Mouse (Mus musculus) neural tube, embryonic 15.5 days (tissue): ENCODE measurements at regions not wholly inside any gene's neighbourhood (a gene's known extent, or its start where the extent isn't known, plus 50 kb on each side); places are given as distances from the start of the nearest gene placed in this dataset.

Source experiments
- ATAC-seq: fragments of 200-750 bp; cut with Nextera tagmentation; 2 replicates; pipeline ENCODE4 v1.8.0; 2017; ENCODE audit warnings: mild to moderate bottlenecking, moderate TSS enrichment, moderate library complexity; ENCODE audit not compliant: low FRiP score
- H3K27ac ChIP-seq: fragments of 300-500 bp; sonication (generic); replicated peaks from 2 replicates; pipeline ENCODE4 v1.5.1; 2015; ENCODE audit warnings: mild to moderate bottlenecking, inconsistent platforms
- H3K27me3 ChIP-seq: fragments of 300-500 bp; sonication (generic); replicated peaks from 2 replicates; pipeline ENCODE4 v1.6.1; 2015; ENCODE audit warnings: inconsistent platforms
- H3K36me3 ChIP-seq: fragments of 300-500 bp; sonication (generic); 2 replicates; pipeline ENCODE4 v1.6.1; 2015; ENCODE audit warnings: inconsistent platforms
- H3K4me1 ChIP-seq: fragments of 300-500 bp; sonication (generic); 2 replicates; pipeline ENCODE4 v1.6.1; 2015; ENCODE audit warnings: inconsistent platforms
- H3K4me2 ChIP-seq: fragments of 300-500 bp; sonication (generic); 2 replicates; pipeline ENCODE4 v1.6.1; 2015; ENCODE audit warnings: inconsistent platforms, mild to moderate bottlenecking, moderate library complexity
- H3K4me3 ChIP-seq: fragments of 300-500 bp; sonication (generic); replicated peaks from 2 replicates; pipeline ENCODE4 v1.5.1; 2015; ENCODE audit warnings: mild to moderate bottlenecking, inconsistent platforms
- H3K9ac ChIP-seq: fragments of 300-500 bp; sonication (generic); replicated peaks from 2 replicates; pipeline ENCODE4 v1.6.1; 2015; ENCODE audit warnings: mild to moderate bottlenecking, inconsistent platforms
- H3K9me3 ChIP-seq: fragments of 300-500 bp; sonication (generic); replicated peaks from 2 replicates; pipeline ENCODE4 v1.6.1; 2016; ENCODE audit warnings: inconsistent platforms
- WGBS: fragments of 180-500 bp; shearing (Covaris S2); methylation state at CpG from one replicate; pipeline ENCODE4 v1.1.7; 2015; ENCODE audit warnings: mixed read lengths; 5-methylcytosine and 5-hydroxymethylcytosine counted together

DNA sequence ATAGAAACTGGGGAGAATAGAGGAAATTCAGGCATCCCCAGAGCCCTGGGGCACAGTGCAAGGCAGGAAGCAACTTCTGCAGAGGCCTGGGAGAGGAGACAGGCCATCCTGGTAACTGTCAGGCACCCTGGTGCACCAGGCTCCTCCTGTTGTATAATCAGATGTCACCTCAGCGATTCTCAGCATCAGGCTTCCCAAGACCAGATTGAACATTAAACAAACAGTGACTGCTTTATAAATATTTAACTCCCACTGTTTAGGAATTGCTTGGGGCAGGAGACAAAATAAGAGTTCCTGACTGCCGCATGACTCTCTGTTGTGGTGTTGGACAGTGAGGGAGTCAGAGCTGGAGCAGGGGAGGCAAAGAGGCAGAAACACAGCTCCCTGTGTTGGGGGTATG is 1210.1 kb upstream of the A1bg start:
- Histone ChIP-seq H3K4me2 (no peak overlapping the region), H3K36me3 (no peaks in the 10 kb centered on the region), H3K9ac (no peak overlapping the region), H3K4me1 (peaks cover 25% of the 10 kb centered on the region; the same call in 1 of the 2 replicates), H3K4me3 (no peak overlapping the region), H3K27me3 (no peaks in the 10 kb centered on the region), H3K9me3 (no peaks in the 10 kb centered on the region), H3K27ac (no peak overlapping the region)
- WGBS = 47% methylated on average over 2 of the region's 2 CpGs
- no peak for ATAC-seq

DNA sequence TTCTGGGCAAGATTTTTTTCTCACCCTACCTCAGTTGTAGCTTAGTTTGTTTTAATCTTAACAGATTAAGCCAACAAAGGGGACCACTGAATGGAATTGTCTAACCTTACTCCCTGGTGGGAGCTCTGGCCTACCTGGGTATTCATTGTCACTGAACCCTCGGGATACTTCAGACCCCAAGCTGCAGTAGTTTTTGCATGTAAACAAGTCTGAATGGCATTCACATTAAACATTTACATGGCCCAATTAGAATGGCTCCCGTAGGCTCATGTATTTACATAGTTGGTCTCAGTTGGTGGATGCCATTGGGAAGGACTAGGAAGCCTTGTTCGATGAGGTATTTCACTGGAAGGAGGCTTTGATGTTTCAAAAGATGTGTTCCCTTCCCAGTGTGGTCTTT is 1208.9 kb upstream of the A1bg start:
- Histone ChIP-seq H3K9me3 (no peaks in the 10 kb centered on the region), H3K36me3 (no peaks in the 10 kb centered on the region), H3K9ac (no peak overlapping the region), H3K4me1 (peaks cover 17% of the 10 kb centered on the region; the same call in 1 of the 2 replicates), H3K27ac (no peak overlapping the region), H3K27me3 (no peaks in the 10 kb centered on the region), H3K4me2 (no peak overlapping the region), H3K4me3 (no peak overlapping the region)
- ATAC-seq = no peak
- 43% methylated on average over 3 of the region's 3 CpGs for WGBS

DNA sequence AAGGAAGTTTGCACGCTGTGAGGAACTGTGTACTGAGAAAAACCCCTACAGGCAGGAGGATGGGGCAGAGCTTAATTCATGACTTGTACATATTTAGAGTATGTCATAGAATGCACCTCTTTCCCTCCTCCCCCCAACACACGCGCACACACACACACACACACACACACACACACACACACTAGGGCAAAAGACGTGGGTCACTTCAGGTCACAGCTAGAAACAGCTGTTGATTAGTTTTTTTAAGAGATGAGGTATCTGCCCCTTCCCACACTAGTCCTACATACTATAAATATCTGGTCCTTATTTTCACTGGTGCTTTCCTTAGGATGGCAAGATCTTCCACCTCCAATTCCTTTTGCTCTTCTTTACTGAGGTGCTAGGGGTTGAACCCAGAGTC is 1207.7 kb upstream of the A1bg start:
- ATAC-seq = no peak
- Histone ChIP-seq H3K27me3 (no peaks in the 10 kb centered on the region), H3K4me1 (peaks cover 17% of the 10 kb centered on the region; the same call in 1 of the 2 replicates), H3K4me3 (no peak overlapping the region), H3K36me3 (no peaks in the 10 kb centered on the region), H3K9me3 (no peaks in the 10 kb centered on the region), H3K4me2 (no peak overlapping the region), H3K9ac (no peak overlapping the region), H3K27ac (no peak overlapping the region)
- 87% methylated on average over 4 of the region's 4 CpGs for WGBS

DNA sequence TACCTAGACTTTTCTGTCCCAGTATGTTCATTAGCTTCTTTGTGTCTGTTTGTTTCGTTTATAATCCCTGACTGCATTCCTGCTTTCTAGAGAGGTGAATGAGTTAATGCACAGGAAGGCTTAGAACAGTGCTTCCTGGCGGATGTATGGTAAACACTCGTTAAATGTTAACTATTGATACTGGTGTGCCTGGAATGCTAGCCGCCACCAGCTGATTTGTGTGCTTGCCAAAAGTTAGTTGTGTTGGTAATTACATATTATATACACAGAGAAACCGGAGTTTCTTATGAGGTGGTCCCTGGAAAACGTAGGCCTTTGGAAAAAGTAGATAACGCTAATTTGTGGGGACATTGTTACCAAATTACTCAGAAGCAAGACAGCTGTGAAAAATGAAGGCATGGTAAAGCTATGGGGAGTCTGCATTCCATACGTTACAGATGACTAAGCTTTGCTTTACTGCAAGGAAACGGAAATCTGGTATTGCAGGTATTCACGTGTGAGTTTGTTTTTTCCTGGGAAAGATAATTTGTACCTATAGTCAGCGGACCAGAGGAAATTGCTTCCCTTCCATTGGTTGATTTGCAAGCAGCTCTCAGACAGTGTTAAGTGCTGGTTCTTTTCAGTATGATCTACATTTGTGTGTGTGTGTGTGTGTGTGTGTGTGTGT is 1205.9 kb upstream of the A1bg start:
- no peak for ATAC-seq
- no peaks in the 10 kb centered on the region for H3K36me3 ChIP-seq
- H3K9me3 ChIP-seq = no peaks in the 10 kb centered on the region
- 48% methylated on average over 11 of the region's 11 CpGs for WGBS
- H3K4me1 ChIP-seq = peaks cover 17% of the 10 kb centered on the region; the same call in 1 of the 2 replicates
- H3K27ac ChIP-seq = no peak overlapping the region
- no peak overlapping the region for H3K9ac ChIP-seq
- H3K4me3 ChIP-seq = no peak overlapping the region
- no peak overlapping the region for H3K4me2 ChIP-seq
- H3K27me3 ChIP-seq = no peaks in the 10 kb centered on the region

DNA sequence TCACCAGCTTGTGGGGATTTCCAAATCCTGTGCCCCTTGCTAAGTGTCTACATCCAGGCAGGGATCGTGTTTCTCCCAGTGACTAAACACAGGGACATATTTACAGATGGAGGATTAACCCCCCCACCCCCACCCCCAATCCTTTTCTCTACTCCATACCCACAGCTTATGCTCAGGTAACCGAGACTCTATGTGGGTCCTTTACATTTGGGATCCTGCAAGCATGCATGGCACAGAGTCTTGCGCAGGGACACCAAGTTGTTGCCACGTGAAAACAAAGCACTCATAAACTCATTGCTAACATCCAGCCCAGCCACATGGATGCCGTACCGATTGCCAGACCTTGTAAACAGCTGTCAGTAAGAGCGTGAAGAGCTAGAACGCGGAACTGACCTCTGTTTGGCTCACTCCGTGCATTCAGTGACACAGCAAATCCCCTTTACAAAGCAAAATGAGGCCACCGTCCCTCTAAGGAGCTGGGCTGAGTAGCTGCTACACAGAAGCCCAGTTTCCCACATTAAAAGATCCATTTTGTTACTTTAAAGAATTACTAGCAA is 1204.9 kb upstream of the A1bg start:
- Histone ChIP-seq H3K9ac (no peak overlapping the region), H3K27me3 (no peaks in the 10 kb centered on the region), H3K4me1 (peaks cover 12% of the 10 kb centered on the region; the same call in 1 of the 2 replicates), H3K36me3 (no peaks in the 10 kb centered on the region), H3K4me3 (no peak overlapping the region), H3K4me2 (no peak overlapping the region), H3K9me3 (no peaks in the 10 kb centered on the region), H3K27ac (no peak overlapping the region)
- 36% methylated on average over 11 of the region's 11 CpGs for WGBS
- no peak for ATAC-seq

DNA sequence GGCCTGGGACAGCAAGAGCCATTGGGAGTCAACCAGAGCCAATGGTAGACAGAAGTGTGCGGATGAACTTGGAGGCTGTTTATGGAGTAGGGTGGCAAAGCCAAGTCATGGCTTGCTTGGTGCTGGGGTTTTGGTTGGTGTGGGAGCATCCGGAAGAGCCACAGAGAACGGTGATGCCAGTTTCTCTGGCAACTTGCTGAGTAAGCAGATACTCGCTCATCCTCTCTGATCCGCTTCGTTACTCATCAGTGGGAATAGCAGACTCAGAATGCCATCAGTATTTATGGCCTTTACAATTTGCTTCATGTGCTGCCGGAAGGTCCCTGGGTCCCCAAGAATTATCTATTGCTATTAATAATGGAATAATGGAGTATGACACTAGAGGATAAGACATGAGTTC is 1202.9 kb upstream of the A1bg start:
- Histone ChIP-seq H3K9me3 (no peaks in the 10 kb centered on the region), H3K4me3 (no peak overlapping the region), H3K27me3 (no peaks in the 10 kb centered on the region), H3K9ac (no peak overlapping the region), H3K27ac (no peak overlapping the region), H3K4me1 (peaks cover 12% of the 10 kb centered on the region; the same call in 1 of the 2 replicates), H3K36me3 (no peaks in the 10 kb centered on the region), H3K4me2 (no peak overlapping the region)
- no peak for ATAC-seq
- 65% methylated on average over 7 of the region's 7 CpGs for WGBS

DNA sequence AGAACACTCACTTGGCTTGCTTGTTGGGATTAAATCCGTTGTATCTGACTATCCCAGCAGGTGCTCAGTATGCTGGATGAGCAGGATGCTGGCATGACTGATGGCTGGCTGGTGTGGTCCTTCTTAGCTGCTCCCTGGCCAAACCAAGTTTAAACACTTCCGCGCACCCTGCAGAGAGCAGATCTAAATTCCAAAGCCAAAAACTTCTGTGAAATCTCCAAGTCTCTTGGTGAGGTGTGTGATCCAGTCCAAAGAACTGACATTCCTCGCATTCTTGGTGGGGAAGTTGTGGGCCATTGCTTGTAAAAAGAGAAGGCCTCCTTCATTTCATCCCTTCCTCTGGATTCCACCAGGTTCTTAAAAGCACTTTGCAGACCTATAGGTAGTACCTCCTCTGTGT is 1200.9 kb upstream of the A1bg start:
- WGBS = 81% methylated on average over 4 of the region's 4 CpGs

DNA sequence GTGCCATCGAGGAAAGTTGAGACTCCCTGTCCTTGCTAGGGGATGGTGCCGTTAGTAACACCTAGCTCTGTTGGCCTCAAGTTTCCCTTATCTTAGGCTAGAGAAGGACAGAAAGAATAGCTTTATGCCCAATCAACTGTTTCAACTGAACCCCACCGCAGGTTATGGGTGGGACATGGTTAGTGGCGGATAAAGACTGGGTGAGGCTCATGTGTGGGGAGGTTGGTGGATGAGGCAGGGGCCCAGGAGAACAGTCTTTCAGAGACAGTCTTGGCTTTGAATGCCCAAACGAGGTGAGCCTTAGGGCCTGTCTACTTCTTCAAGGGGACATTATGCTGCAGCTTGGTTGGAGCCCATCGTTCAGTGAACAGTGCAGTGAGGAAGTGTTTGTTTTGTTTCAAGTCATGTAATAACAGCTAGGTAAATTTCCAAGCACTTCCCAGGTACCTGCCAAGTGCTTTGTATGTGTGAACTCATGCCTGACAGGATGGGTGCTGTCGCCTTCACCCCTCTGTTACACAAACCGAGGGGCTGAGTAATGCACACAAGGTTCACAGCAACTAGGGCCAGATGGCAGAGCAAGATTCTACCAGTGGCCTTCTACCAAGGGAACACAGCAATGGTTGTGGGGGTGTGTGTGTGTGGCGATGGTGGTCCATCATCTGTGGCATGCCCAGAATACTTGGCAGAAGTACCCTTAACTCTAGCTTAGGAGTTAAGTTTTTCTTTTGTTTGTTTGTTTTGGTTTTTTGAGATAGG is 1199.6 kb upstream of the A1bg start:
- Histone ChIP-seq H3K27me3 (no peaks in the 10 kb centered on the region), H3K4me1 (peaks cover 3% of the 10 kb centered on the region; the same call in 1 of the 2 replicates), H3K4me3 (no peak overlapping the region), H3K9ac (no peak overlapping the region), H3K36me3 (no peaks in the 10 kb centered on the region), H3K9me3 (no peaks in the 10 kb centered on the region), H3K27ac (no peak overlapping the region), H3K4me2 (no peak overlapping the region)
- WGBS = 93% methylated on average over 9 of the region's 9 CpGs
- no peak for ATAC-seq

More for the DNA sequence above, 1200.9 kb upstream of the A1bg start:
- Histone ChIP-seq H3K4me2 (no peak overlapping the region), H3K9ac (no peak overlapping the region), H3K27me3 (no peaks in the 10 kb centered on the region), H3K36me3 (no peaks in the 10 kb centered on the region), H3K9me3 (no peaks in the 10 kb centered on the region), H3K4me1 (peaks cover 11% of the 10 kb centered on the region; the same call in 1 of the 2 replicates), H3K27ac (no peak overlapping the region), H3K4me3 (no peak overlapping the region)
- ATAC-seq = no peak

DNA sequence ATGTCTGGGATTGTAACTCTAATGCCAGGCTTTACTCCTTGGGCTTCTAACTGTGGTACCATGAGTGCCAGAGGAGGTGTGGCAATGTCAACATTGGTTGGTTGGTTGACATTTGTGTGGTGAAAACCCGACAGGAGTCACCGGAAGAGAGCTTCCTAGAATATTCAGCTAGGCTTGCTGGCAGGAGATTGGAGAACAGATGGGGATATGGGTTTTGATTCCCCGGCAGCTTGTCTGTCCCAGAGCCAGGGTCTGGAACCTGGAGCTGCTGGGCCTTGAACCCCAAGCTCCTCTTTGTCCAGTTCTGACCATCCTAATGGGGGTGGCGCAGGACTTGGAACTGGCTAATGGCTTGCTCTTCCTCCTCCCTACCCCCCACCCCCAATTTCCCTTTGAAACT is 1198.9 kb upstream of the A1bg start:
- no peak for ATAC-seq

DNA sequence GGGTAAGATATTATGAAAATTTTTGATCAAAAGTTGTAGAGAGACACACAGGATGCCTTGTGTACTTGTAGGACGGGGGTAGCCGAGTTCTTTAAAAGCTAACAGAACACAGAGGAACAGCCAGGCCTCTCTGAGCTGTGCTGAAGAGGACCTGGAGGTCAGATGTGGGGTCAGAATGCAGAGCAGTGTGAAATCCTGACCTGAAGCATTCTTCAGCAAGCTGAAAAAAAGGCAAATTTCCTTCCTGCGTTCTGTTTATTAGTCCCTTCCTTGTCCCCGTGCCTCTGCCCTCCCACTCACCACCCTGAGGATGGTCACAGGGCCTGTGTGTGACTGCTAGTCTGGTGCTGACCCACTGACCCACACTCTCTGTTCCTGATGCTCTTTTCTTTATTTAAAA is 1197.9 kb upstream of the A1bg start:
- Histone ChIP-seq H3K27me3 (no peaks in the 10 kb centered on the region), H3K4me3 (no peak overlapping the region), H3K9ac (no peak overlapping the region), H3K4me2 (no peak overlapping the region), H3K4me1 (peaks cover 3% of the 10 kb centered on the region; the same call in 1 of the 2 replicates), H3K27ac (no peak overlapping the region), H3K36me3 (no peaks in the 10 kb centered on the region), H3K9me3 (no peaks in the 10 kb centered on the region)
- 44% methylated on average over 4 of the region's 4 CpGs for WGBS
- no peak for ATAC-seq

More for the DNA sequence above, 1198.9 kb upstream of the A1bg start:
- H3K4me3 ChIP-seq = no peak overlapping the region
- no peaks in the 10 kb centered on the region for H3K27me3 ChIP-seq
- H3K4me1 ChIP-seq = peaks cover 3% of the 10 kb centered on the region; the same call in 1 of the 2 replicates
- H3K27ac ChIP-seq = no peak overlapping the region
- no peak overlapping the region for H3K9ac ChIP-seq
- no peaks in the 10 kb centered on the region for H3K9me3 ChIP-seq
- WGBS = 95% methylated on average over 4 of the region's 4 CpGs
- no peak overlapping the region for H3K4me2 ChIP-seq
- H3K36me3 ChIP-seq = no peaks in the 10 kb centered on the region

DNA sequence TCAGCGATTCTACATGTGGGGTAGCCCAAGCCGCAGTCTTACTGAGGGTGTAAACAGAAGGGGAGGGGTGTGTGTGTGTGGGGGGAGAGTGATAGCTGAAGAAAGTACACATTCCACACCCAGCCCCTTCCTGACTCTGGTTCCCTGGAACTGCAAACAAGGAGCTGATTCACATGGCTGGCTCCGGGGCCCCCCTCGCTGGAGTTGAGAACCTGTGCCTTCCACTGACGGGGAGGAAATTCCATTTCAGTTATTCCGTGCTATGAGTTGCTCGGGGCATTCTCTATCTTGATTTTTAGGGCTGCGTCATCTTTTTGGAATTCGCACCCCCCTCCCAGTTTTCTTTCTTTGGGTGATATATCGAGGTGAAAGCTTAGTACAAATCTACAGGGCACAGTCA is 1196.2 kb upstream of the A1bg start:
- H3K27ac ChIP-seq = no peak overlapping the region
- H3K9me3 ChIP-seq = no peaks in the 10 kb centered on the region
- H3K4me3 ChIP-seq = no peak overlapping the region
- H3K9ac ChIP-seq = no peak overlapping the region
- H3K36me3 ChIP-seq = no peaks in the 10 kb centered on the region
- H3K4me2 ChIP-seq = no peak overlapping the region
- no peak for ATAC-seq
- H3K27me3 ChIP-seq = no peaks in the 10 kb centered on the region
- peaks cover 3% of the 10 kb centered on the region; the same call in 1 of the 2 replicates for H3K4me1 ChIP-seq
- WGBS = 83% methylated on average over 10 of the region's 10 CpGs

DNA sequence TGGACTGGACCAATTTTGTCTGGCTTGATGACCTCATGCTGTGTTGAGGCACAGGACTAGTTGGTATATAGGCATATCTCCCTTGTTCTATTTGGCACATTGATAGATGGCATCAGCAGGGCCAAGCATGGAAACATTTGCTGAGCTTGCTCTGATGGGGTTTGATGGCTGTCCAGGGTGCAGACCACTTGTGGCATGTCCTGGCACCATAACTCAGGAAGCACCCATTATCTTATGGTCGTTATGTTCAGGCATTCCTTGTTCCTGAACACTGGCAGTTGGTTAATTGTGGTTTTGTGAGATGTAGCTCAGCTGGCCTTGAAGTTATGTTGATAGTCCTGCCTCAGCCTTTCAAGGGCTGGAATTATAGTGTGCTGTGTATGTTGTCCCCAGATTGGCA is 1193.4 kb upstream of the A1bg start:
- Histone ChIP-seq H3K4me3 (no peak overlapping the region), H3K36me3 (no peaks in the 10 kb centered on the region), H3K9me3 (no peaks in the 10 kb centered on the region), H3K4me1 (peaks cover 10% of the 10 kb centered on the region), H3K4me2 (no peak overlapping the region), H3K27ac (no peak overlapping the region), H3K9ac (no peak overlapping the region), H3K27me3 (no peaks in the 10 kb centered on the region)
- ATAC-seq = no peak
- WGBS = 69% methylated on average over 1 of the region's 1 CpGs
